Mouse (Mus musculus): Measurements from ENCODE around the gene Gpr87.

DNA sequence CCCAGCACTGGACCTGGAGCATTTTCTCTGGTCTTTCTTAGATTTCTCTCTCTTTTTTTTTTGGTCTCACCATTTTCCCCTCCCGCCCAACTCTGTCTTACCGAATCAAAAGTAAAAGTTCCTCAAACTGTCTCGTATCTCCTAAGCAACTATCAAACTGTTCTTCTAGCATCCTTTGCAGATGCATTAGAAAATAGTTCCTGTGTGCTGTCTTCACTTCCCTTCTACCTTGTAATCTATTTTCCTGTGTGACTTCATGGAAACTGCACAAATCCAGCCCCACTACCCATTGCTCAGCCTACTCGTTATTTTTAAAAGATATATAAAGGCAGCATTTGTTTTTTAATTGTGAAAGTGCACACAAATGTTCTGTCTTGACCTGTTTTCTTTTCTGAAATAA is 62.9 kb downstream of the Gpr87 start:
- TF ChIP-seq CTCF (IDR thresholded peaks at IDR 0.05; ENCODE audit: low read depth) (no peak), EP300 (optimal IDR thresholded peaks at IDR 0.05) (no peak)
